Mouse (Mus musculus): ENCODE measurements around the gene Sorbs2. TPM values are rescaled to one million over a fixed set of nuclear protein-coding genes. Genes with fewer than 3 reads are reported as not detected.

The Sorbs2 gene
- polyA plus RNA-seq, 1 experiment, result 4.7 TPM

DNA sequence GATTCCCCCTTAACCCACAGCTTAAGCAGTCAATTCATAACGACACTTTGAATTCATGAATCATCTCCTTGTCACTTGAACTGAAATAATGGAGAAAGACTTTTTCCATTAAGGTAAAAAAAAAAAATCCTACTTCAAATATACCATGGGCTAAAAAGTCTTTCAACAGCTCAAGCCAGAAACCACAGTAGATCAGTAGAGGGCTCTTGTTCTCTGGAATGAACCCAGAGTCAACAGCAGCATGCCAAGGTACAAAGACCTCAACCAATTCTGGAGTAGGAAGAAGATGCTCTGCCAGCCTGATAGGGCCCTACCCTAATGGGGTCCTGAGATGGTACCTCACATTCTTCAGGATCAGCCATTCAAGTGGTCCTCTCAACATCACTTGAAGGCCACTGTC is 88.4 kb downstream of the Sorbs2 start:
- no peak overlapping the region for H3K4me3 ChIP-seq (ENCODE audit: insufficient read depth, low read depth, low read length)
- H3K4me1 ChIP-seq (ENCODE audit: control insufficient read depth, insufficient read depth, insufficient read length, low read length), result peaks cover 2% of the 10 kb centered on the region
- no peak overlapping the region for H3K27ac ChIP-seq (replicated peaks; ENCODE audit: low read depth, low read length)

DNA sequence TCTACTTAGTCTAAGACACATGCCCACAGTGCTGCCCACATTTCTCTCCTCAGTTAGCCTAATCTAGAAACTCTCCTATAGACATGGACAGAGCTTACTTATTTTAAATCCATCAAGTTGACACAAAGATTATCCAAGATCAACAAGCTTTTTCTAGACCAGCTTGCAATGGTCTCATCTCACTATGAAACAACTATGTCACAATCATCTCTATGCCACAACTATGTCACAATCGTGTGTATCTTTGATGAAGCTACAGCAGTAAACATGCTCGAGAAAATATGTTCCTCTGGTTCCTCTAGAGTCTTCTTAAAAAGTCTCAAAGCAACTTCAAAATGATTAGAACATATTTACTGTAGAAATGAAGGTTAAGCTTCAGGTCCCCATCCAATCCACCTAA is 89.0 kb downstream of the Sorbs2 start:
- peaks cover 1% of the 10 kb centered on the region for H3K4me1 ChIP-seq (ENCODE audit: control insufficient read depth, insufficient read depth, insufficient read length, low read length)
- H3K27ac ChIP-seq (replicated peaks; ENCODE audit: low read depth, low read length), result no peak overlapping the region
- no peak overlapping the region for H3K4me3 ChIP-seq (ENCODE audit: insufficient read depth, low read depth, low read length)

DNA sequence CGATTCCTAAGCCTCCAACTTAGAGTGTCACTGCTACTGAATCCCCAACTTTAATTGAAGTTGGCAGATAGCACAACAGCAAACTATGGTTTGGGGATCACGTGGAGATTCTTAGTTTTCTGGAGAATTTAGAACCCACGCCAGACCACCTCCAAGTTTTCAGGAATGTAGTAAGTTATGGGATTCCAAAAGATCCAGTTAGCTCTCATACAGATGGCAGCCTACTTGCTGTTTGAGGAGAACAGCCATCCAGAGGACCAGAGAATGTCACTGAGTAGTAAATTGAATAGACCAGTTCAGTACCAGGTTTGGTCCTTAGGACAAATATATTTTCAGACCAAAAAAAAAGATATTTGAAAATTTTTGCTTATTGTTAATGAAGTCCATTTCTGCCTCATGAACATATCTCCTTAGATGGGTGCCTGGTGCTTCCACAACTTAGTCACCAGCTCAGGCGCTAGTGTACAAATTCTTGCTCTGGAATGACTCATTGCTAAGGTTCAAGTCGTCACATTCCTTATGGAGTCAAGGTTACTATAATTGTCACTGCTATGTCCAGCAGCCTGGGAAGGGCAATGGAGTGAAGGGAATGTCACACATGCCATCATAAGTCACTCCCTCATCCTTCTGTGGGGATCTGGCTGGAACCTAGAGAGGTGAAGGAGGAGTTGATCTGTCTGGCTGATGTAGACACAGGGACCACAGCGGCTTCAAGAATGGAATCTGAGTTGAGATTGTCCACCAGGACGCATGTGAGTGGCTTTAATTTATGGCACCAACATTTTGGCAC is 90.2 kb downstream of the Sorbs2 start:
- H3K27ac ChIP-seq (replicated peaks; ENCODE audit: low read depth, low read length), result no peak overlapping the region
- peaks cover 6% of the 10 kb centered on the region for H3K4me1 ChIP-seq (ENCODE audit: control insufficient read depth, insufficient read depth, insufficient read length, low read length)
- no peak overlapping the region for H3K4me3 ChIP-seq (ENCODE audit: insufficient read depth, low read depth, low read length)

DNA sequence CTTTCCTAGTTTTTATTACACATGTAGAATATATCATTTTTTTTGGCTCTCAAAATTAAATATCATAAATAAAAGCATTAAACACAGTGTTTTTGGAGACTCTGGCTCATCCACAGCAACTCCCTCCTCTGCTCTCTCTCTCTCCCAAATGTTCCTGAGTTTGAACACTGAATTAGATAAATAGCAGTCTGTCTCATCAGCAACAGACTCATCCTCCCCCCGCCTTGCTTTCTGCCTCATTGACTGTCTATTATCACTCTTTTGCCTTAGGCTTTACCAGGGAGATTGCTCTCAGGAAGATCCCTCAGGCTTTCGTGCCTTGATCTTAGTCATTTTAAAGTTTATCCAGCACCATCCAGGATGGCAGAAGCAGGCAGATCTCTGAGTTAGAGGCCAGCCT is 91.3 kb downstream of the Sorbs2 start:
- Histone ChIP-seq H3K27ac (replicated peaks; ENCODE audit: low read depth, low read length) (no peak overlapping the region), H3K4me1 (ENCODE audit: control insufficient read depth, insufficient read depth, insufficient read length, low read length) (peaks cover 8% of the 10 kb centered on the region), H3K4me3 (ENCODE audit: insufficient read depth, low read depth, low read length) (no peak overlapping the region)

DNA sequence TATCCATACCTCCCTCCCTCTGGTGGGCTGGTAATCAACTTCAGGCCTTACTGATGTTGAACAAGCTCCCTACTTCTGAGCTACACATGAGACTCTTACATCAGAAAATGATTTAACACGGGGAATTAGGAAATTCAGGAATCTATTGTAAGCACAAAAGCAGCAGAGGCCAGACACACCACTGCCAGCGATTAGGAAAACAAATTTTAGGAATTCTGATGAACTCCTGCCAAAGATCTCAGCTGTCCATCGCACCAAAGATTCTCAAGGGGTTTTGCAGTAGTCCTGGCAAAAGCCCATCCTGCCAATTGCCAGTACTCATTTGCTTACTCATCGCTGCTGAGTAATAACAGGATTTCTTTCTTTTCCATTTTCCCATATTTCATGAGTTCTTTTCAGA is 94.4 kb downstream of the Sorbs2 start:
- Histone ChIP-seq H3K27ac (replicated peaks; ENCODE audit: low read depth, low read length) (peak overlapping the region; percentile 38), H3K4me3 (ENCODE audit: insufficient read depth, low read depth, low read length) (no peak overlapping the region)

DNA sequence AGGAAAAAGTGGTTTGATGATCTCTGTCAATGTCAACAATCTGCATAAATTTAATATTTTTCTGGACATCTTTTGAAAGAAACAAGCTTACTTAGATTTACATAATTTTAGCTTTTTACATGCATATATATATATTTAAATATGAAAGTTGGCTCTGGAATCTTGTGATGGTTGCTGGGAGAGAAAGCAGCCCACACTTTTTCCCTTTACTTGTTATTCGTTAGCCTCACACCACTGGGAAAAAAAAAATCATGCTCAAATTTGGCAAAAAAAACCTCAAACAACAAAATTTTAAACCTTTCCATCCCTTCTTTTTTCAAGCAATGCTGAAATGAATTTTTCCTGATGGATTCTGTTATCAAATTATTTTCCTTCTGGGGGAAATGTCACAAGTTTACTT is 97.8 kb downstream of the Sorbs2 start:
- Histone ChIP-seq H3K4me3 (ENCODE audit: insufficient read depth, low read depth, low read length) (no peak overlapping the region), H3K4me1 (ENCODE audit: control insufficient read depth, insufficient read depth, insufficient read length, low read length) (peaks cover 13% of the 10 kb centered on the region), H3K27ac (replicated peaks; ENCODE audit: low read depth, low read length) (no peak overlapping the region)

More for the DNA sequence above, 94.4 kb downstream of the Sorbs2 start:
- H3K4me1 ChIP-seq (ENCODE audit: control insufficient read depth, insufficient read depth, insufficient read length, low read length), result peaks cover 13% of the 10 kb centered on the region

DNA sequence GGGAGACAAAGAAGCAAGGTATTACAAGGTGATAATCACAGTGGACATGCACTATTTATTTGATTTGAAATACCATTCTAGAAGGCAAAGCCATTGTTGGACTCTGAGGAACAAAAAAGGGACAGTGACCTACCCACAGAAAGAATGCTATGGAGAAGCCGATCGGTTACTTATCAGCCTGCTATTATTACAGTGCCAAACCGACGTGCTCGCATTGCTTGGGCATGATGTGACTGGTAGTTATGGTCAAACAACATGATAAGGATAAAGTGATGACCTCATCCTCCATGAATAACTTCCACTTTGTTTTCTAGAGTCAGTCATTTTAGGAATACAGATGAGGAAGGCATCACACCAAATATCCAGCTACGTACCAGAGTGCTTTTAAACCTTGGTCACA is 99.4 kb downstream of the Sorbs2 start:
- no peak overlapping the region for H3K4me3 ChIP-seq (ENCODE audit: insufficient read depth, low read depth, low read length)
- H3K27ac ChIP-seq (replicated peaks; ENCODE audit: low read depth, low read length), result no peak overlapping the region
- peaks cover 13% of the 10 kb centered on the region for H3K4me1 ChIP-seq (ENCODE audit: control insufficient read depth, insufficient read depth, insufficient read length, low read length)

DNA sequence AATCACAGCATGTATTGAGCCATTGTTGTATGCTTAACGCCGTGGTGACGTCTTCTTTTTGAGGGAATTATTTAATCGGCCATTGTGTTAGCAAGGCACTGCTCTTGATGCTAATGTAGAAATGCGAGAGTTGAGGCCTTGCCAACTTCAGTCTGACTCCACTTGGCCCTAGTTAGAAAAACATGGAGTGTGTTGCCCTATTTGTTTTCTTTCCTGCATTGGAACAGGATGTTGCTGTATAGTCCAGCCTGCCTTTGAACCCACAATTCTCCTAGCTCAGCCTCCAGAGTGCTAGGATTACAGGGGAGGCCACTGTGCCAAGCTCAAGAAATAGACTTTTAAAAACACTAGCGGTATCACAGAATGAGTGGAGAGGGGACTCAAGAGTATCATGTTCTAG is 100.8 kb downstream of the Sorbs2 start:
- Histone ChIP-seq H3K4me1 (ENCODE audit: control insufficient read depth, insufficient read depth, insufficient read length, low read length) (peaks cover 6% of the 10 kb centered on the region; the same call in 1 of the 2 replicates), H3K4me3 (ENCODE audit: insufficient read depth, low read depth, low read length) (no peak overlapping the region), H3K27ac (replicated peaks; ENCODE audit: low read depth, low read length) (no peak overlapping the region)

DNA sequence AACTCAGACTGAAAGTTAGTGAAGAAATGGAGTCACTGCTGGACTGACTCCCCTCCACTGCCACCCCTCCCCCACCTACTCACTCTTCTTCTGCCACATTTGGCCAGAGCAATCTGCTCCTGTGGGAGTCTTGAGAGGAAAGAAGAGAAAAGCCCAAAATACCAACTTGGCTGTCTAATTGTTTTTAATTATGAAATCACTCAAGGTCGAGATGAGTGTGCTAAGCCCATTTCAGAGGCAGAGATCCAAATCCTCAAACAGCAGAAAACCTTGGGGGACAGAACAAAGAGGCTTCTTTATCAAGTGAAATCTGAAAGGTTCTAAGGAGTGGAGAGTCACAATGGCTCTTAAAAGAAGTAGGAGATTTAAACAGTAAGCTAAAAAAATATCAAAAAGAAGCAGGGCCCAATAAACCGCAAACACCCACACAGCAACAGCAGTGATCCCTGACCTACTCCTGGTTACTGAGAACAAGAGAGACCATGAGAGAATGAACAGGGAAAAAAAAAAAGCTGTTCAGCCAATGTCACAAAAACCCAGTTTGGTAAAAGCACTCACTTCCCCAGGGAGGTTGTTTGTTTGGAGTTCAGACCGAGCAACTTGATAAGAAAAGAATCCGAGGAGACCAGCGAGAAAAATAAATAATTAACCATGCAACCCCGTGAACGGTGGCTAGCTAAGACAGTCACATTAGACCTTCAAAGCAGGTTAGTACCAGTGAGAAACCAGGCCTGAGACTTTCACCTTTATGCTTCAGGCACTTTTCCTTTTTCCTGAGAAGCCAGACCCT is 103.0 kb downstream of the Sorbs2 start:
- Histone ChIP-seq H3K4me3 (ENCODE audit: insufficient read depth, low read depth, low read length) (no peak overlapping the region), H3K27ac (replicated peaks; ENCODE audit: low read depth, low read length) (peak overlapping the region; percentile 57), H3K4me1 (ENCODE audit: control insufficient read depth, insufficient read depth, insufficient read length, low read length) (no peaks in the 10 kb centered on the region)

DNA sequence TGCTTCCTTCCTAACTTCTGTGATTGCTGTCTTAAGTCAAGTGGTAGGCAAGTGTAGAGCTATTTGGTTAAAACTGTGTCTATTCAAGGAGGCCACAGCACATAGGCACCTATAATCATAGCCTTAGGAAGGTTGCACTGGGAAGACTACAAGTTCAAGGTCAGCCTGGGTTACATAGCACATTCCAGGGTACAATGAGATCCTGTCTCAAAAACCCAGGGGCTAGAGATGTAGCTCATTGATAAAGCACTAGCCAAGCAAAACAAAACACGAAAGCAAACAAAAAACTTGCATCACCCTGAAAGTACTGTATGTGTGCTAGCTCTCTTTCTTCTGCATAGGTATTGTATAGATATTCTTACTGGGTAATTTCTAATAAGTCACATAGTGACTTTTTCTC is 103.7 kb downstream of the Sorbs2 start:
- H3K27ac ChIP-seq (replicated peaks; ENCODE audit: low read depth, low read length), result peak overlapping the region; percentile 57
- H3K4me1 ChIP-seq (ENCODE audit: control insufficient read depth, insufficient read depth, insufficient read length, low read length), result no peaks in the 10 kb centered on the region
- H3K4me3 ChIP-seq (ENCODE audit: insufficient read depth, low read depth, low read length), result no peak overlapping the region

DNA sequence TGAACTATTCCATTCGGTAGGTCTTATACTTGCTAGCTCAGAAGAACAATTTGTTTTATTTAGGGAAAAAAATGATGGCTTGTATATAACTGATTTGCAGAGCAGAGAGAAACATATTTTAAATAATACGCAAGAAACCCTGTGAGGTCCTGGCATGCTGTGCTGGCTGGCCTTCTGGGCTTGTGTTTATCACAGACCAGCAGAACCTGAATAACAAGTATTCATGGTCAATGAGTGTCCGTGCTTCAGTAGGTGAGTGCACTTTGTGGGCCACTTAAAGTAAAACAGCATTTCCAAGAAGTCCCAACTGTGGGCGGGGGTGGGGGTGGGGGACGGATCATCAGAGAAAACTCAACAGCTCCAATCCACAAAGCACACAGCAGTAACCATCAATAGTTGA is 107.0 kb downstream of the Sorbs2 start:
- H3K27ac ChIP-seq (replicated peaks; ENCODE audit: low read depth, low read length), result no peak overlapping the region
- H3K4me1 ChIP-seq (ENCODE audit: control insufficient read depth, insufficient read depth, insufficient read length, low read length), result no peaks in the 10 kb centered on the region
- no peak overlapping the region for H3K4me3 ChIP-seq (ENCODE audit: insufficient read depth, low read depth, low read length)

DNA sequence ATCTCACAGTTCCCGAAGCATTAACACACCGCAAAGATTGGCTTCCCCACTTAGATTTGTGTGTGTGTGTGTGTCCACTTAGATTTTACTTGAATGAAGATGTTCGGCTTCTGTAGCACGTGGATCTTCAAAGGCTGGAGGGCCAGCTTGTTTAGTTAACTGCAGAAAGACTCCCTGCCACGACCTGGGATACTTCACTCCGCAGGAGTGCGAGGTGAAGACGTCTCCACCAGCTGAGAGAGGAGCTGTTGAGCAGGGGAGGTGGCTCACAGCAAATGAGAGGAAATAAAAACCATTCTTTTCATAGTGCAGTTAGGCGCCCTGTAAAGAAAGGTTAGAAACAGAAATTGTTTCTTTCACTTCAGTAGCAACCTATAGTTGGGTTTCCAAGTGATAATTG is 107.5 kb downstream of the Sorbs2 start:
- no peak overlapping the region for H3K27ac ChIP-seq (replicated peaks; ENCODE audit: low read depth, low read length)
- no peak overlapping the region for H3K4me3 ChIP-seq (ENCODE audit: insufficient read depth, low read depth, low read length)
- no peaks in the 10 kb centered on the region for H3K4me1 ChIP-seq (ENCODE audit: control insufficient read depth, insufficient read depth, insufficient read length, low read length)

DNA sequence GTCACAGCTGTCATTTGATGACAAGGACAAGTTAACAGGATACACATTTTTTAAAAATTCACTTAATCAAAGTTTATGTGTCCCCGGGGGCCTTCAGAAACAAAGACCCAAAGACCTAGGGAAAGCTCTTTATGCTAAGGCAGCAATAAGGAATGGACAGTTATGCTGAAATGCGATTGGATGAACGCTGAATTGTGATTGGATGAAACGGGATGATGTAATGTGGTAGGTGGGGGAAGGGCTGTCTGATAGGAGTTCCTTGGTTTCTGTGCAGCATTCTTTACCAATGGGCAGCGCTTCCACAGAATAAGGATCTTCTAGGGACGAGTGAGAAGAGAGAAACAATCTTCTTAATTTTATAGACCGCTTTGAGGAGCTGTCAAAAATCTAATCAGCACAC is 108.0 kb downstream of the Sorbs2 start:
- no peaks in the 10 kb centered on the region for H3K4me1 ChIP-seq (ENCODE audit: control insufficient read depth, insufficient read depth, insufficient read length, low read length)
- no peak overlapping the region for H3K4me3 ChIP-seq (ENCODE audit: insufficient read depth, low read depth, low read length)
- no peak overlapping the region for H3K27ac ChIP-seq (replicated peaks; ENCODE audit: low read depth, low read length)

DNA sequence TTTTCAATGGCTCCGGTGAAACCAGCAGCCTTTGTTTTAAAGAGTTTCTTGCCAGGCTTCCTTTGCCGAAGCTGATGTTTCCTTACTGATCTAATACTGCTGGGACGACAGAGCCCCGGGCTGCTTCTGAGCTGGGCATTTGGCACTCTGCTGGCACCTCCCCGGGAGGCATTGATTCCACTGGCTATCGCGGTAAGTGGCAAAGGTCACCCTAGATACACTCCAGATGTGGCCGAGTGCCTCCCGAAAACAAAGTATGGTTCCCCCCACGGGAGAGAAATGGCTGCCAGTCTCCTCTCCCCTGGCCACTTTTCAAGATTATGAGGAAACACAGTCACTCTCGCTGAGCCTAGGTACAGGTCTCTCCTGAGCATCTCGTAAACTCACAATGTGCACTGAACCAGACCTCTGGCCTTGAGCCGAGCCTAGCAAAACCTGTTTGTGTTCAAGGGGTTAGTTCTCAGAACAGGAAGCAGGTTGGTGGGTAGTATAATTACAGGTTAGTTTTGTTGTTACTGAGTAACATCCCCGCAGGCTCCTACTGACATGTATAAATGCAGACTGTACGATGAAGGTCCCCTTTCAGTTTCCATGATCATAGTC is 114.1 kb downstream of the Sorbs2 start:
- Histone ChIP-seq H3K4me1 (ENCODE audit: control insufficient read depth, insufficient read depth, insufficient read length, low read length) (no peaks in the 10 kb centered on the region), H3K27ac (replicated peaks; ENCODE audit: low read depth, low read length) (no peak overlapping the region), H3K4me3 (ENCODE audit: insufficient read depth, low read depth, low read length) (no peak overlapping the region)

DNA sequence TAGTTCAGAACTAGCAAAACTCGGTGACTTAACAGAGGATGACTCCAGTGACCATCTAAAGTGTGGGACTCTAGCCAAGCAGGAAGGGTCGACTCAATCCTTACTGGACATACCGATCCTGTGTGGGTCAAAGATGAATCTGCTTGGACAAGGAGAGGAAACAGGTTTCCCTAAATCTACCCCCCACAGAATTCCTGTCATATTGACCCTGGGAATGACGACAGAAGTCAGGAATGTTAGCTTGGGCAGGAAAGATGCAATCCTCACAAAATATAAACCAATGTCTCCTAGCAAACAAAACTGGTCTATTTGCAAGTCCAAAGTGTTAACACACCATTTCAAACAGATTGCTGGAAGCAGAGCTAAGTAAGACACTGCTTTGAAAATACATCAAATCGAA is 118.8 kb downstream of the Sorbs2 start:
- Histone ChIP-seq H3K4me1 (ENCODE audit: control insufficient read depth, insufficient read depth, insufficient read length, low read length) (no peaks in the 10 kb centered on the region), H3K27ac (replicated peaks; ENCODE audit: low read depth, low read length) (no peak overlapping the region), H3K4me3 (ENCODE audit: insufficient read depth, low read depth, low read length) (no peak overlapping the region)

Measured in brown adipose tissue, adult 24 weeks (tissue).